Mouse (Mus musculus) CH12.LX (cell line): Measurements from ENCODE around the gene Pde1c. TPM values are rescaled to one million over a fixed set of nuclear protein-coding genes. Genes with fewer than 3 reads are reported as not detected.

Source experiments
- DNase-seq: peaks from one replicate; pipeline ENCODE4 v3.0.0-alpha.2; 2013; ENCODE audit errors: extremely low read depth
- H3K27ac ChIP-seq: 2 replicates; pipeline ENCODE4 v1.5.1; 2012; ENCODE audit warnings: low read depth, mild to moderate bottlenecking, control low read depth, moderate library complexity; ENCODE audit not compliant: insufficient read depth
- H3K27me3 ChIP-seq: replicated peaks from 2 replicates; pipeline ENCODE3; 2012; ENCODE audit warnings: inconsistent platforms
- H3K36me3 ChIP-seq, 2 experiments: replicated peaks in 1 of 2; 2 replicates each; pipeline versions ENCODE3 to v1.6.1; 2012; ENCODE audit warnings: inconsistent platforms in 1 of 2, low read length in 1 of 2, mild to moderate bottlenecking in 1 of 2, mixed read lengths in 1 of 2, moderate library complexity in 1 of 2; ENCODE audit not compliant: control insufficient read depth in 1 of 2, insufficient read depth in 1 of 2
- H3K4me1 ChIP-seq, 2 experiments: 2 replicates each; pipeline ENCODE4 v1.6.1; 2012; ENCODE audit warnings: inconsistent platforms in 1 of 2, moderate library complexity in 1 of 2; ENCODE audit not compliant: insufficient read depth in 2 of 2, control insufficient read depth in 1 of 2
- H3K4me2 ChIP-seq: 2 replicates; pipeline ENCODE4 v1.6.1; 2012; ENCODE audit warnings: low read depth, mild to moderate bottlenecking, control low read depth; ENCODE audit not compliant: poor library complexity, insufficient read depth, severe bottlenecking
- H3K4me3 ChIP-seq, 3 experiments: fragments of 150-350 bp in 1 of 3; sonication (generic) in 1 of 3; replicated peaks in 1 of 3; 2 replicates each; pipeline versions ENCODE3 to v1.5.1; 2011 to 2012; ENCODE audit warnings: low read depth in 2 of 3, low read length in 2 of 3, mild to moderate bottlenecking in 2 of 3, moderate library complexity in 2 of 3, control low read depth in 1 of 3, improper control_type of control experiment in 1 of 3, inconsistent platforms in 1 of 3, mixed read lengths in 1 of 3; ENCODE audit not compliant: poor library complexity in 1 of 3
- H3K79me2 ChIP-seq: replicated peaks from 2 replicates; pipeline ENCODE4 v1.6.1; 2012; ENCODE audit warnings: mild to moderate bottlenecking, moderate library complexity; ENCODE audit not compliant: control insufficient read depth, poor library complexity, insufficient read depth, severe bottlenecking; ENCODE audit errors: extremely low read depth
- H3K9ac ChIP-seq: 2 replicates; pipeline ENCODE4 v1.6.1; 2012; ENCODE audit warnings: low read depth, mild to moderate bottlenecking, control low read depth, moderate library complexity; ENCODE audit not compliant: insufficient read depth
- H3K9me3 ChIP-seq: replicated peaks from 2 replicates; pipeline ENCODE3; 2012; ENCODE audit warnings: low read length, inconsistent platforms, mixed read lengths
- CTCF ChIP-seq, 2 experiments: IDR thresholded peaks in 1 of 2; conservative IDR thresholded peaks in 1 of 2; 2 replicates each; pipeline ENCODE4 v1.5.1; 2011 to 2012; ENCODE audit warnings: low read depth in 2 of 2, low read length in 2 of 2, improper control_type of control experiment in 1 of 2, inconsistent platforms in 1 of 2, mild to moderate bottlenecking in 1 of 2, moderate library complexity in 1 of 2
- E2F4 ChIP-seq: IDR thresholded peaks from 2 replicates; pipeline ENCODE4 v1.6.1; 2011; ENCODE audit warnings: low read depth, low read length, improper control_type of control experiment; ENCODE audit not compliant: insufficient replicate concordance
- ELF1 ChIP-seq: IDR thresholded peaks from 2 replicates; pipeline ENCODE4 v1.6.1; 2014; ENCODE audit warnings: low read depth, mild to moderate bottlenecking, inconsistent platforms, low read length, improper control_type of control experiment
- ETS1 ChIP-seq: conservative IDR thresholded peaks from 2 replicates; pipeline ENCODE4 v1.6.1; 2012; ENCODE audit warnings: low read depth, mild to moderate bottlenecking, inconsistent platforms, low read length, improper control_type of control experiment, moderate library complexity
- KAT2A ChIP-seq: IDR thresholded peaks from 2 replicates; pipeline ENCODE4 v1.6.1; 2012; ENCODE audit warnings: low read length, improper control_type of control experiment, inconsistent platforms; ENCODE audit not compliant: insufficient replicate concordance
- MYC ChIP-seq: IDR thresholded peaks from 2 replicates; pipeline ENCODE4 v1.6.1; 2011; ENCODE audit warnings: low read depth, mild to moderate bottlenecking, improper control_type of control experiment, low read length
- NELFE ChIP-seq: IDR thresholded peaks from 2 replicates; pipeline ENCODE4 v1.6.1; 2011; ENCODE audit warnings: low read depth, low read length, improper control_type of control experiment
- PAX5 ChIP-seq: IDR thresholded peaks from 2 replicates; pipeline ENCODE4 v1.6.1; 2012; ENCODE audit warnings: low read length, inconsistent platforms, mixed read lengths
- RAD21 ChIP-seq: IDR thresholded peaks from 2 replicates; pipeline ENCODE4 v1.6.1; 2011; ENCODE audit warnings: low read depth, mild to moderate bottlenecking, low read length, improper control_type of control experiment, moderate library complexity
- RCOR1 ChIP-seq: conservative IDR thresholded peaks from 2 replicates; pipeline ENCODE4 v1.6.1; 2012; ENCODE audit warnings: low read depth, mild to moderate bottlenecking, inconsistent platforms, low read length, improper control_type of control experiment
- SIN3A ChIP-seq: IDR thresholded peaks from 2 replicates; pipeline ENCODE4 v1.6.1; 2012; ENCODE audit warnings: low read length, improper control_type of control experiment, inconsistent platforms
- TCF12 ChIP-seq: IDR thresholded peaks from 2 replicates; pipeline ENCODE4 v1.6.1; 2014; ENCODE audit warnings: low read depth, mild to moderate bottlenecking, inconsistent platforms, low read length, improper control_type of control experiment
- USF2 ChIP-seq: conservative IDR thresholded peaks from 2 replicates; pipeline ENCODE4 v1.6.1; 2011; ENCODE audit warnings: low read depth, low read length, improper control_type of control experiment
- ZC3H11A ChIP-seq: IDR thresholded peaks from 2 replicates; pipeline ENCODE4 v1.6.1; 2012; ENCODE audit warnings: low read depth, mild to moderate bottlenecking, inconsistent platforms, low read length, improper control_type of control experiment
- ZKSCAN1 ChIP-seq: IDR thresholded peaks from 2 replicates; pipeline ENCODE4 v1.6.1; 2012; ENCODE audit warnings: low read depth, inconsistent platforms, low read length, improper control_type of control experiment, borderline replicate concordance
- ZMIZ1 ChIP-seq: IDR thresholded peaks from 2 replicates; pipeline ENCODE4 v1.6.1; 2012; ENCODE audit warnings: low read depth, mild to moderate bottlenecking, inconsistent platforms, low read length, improper control_type of control experiment
- ZNF384 ChIP-seq: IDR thresholded peaks from 2 replicates; pipeline ENCODE4 v1.6.1; 2012; ENCODE audit warnings: low read depth, low read length, improper control_type of control experiment, inconsistent platforms
- dilution Hi-C: fragments of 300-500 bp; cut with MboI; formaldehyde crosslinking; loops from 2 replicates; pipeline ENCODE4 v1.14.3; 2020; ENCODE audit warnings: low sequenced_read_pairs; ENCODE audit not compliant: extremely low pct_unique_long_range_greater_than_20kb, extremely low pct_ligation_motif_present
- in situ Hi-C: fragments of 300-500 bp; cut with MboI; formaldehyde crosslinking; loops from 3 replicates; pipeline ENCODE4 v1.14.3; 2019; ENCODE audit warnings: low sequenced_read_pairs, low pct_ligation_motif_present, low pct_unique_long_range_greater_than_20kb, mixed read lengths
- polyA plus RNA-seq: library from polyadenylated mRNA; unstranded; fragments of >175 nt; gene quantifications from 2 replicates; pipeline ENCODE4 v1.2.1, GENCODE M21; 2012; ENCODE audit warnings: low read depth; ENCODE audit not compliant: insufficient read length
- total RNA-seq, 2 experiments: library from RNA; depleted of rRNA; stranded (reverse); fragments of 300-350 nt in 1 of 2; fragments of >200 nt in 1 of 2; gene quantifications; 2 replicates each; pipeline ENCODE4 v1.2.3; 2012 to 2014

Gene Pde1c
- total and polyA plus RNA-seq, 3 experiments: 2.3 to 3.8 (median 2.4) TPM

DNA sequence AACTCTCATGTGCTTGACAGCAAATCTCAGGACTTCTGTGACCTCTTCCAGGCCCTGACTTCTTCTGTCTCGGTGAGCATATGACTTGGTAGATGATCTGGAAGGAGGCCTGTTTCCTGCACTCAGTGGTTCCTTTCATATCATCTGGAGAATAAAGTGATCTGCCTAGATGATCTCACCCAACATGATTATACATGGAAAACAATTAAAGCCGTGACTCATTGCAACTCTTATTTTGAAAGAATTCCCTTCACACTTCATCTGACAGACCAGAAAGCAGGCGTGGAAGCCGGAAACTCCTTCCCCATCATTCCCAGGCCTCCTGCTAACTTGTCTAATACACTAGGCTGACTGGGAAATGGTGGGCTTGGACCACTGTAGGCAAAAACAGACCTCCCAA, 152.7 kb downstream of the Pde1c start:
- TF ChIP-seq ZNF384 (no peak), E2F4 (no peak), ZMIZ1 (no peak), PAX5 (no peak), RCOR1 (no peak), SIN3A (no peak), MYC (no peak), ETS1 (no peak), USF2 (no peak), RAD21 (no peak), ZKSCAN1 (no peak), ZC3H11A (no peak), NELFE (no peak), TCF12 (no peak), CTCF (conservative IDR thresholded peaks at IDR 0.05 in 1 of 2, IDR thresholded peaks at IDR 0.05 in 1 of 2; ENCODE audit: low read depth in 2 of 2, low read length in 2 of 2) (no peak)
- TF ChIP-seq, all 38 proteins: peak for 0
- DNase-seq: no peak
- Histone ChIP-seq H3K4me3 (no peak overlapping the region), H3K79me2 (no peaks in the 10 kb centered on the region), H3K4me2 (no peak overlapping the region), H3K4me1 (no peaks in the 10 kb centered on the region), H3K27ac (no peak overlapping the region), H3K27me3 (no peaks in the 10 kb centered on the region), H3K9ac (no peak overlapping the region), H3K36me3 (no peaks in the 10 kb centered on the region), H3K9me3 (no peaks in the 10 kb centered on the region)
- dilution Hi-C loops: no loop called here
- in situ Hi-C loops: no loop called here

- H3K4me3 ChIP-seq: no peak overlapping the region
- H3K27ac ChIP-seq: no peak overlapping the region
- in situ Hi-C loops: no loop called here
- H3K9me3 ChIP-seq: no peaks in the 10 kb centered on the region
- dilution Hi-C loops: no loop called here
- H3K9ac ChIP-seq: no peak overlapping the region
- no peak overlapping the region for H3K4me2 ChIP-seq
- no peak for DNase-seq
- no peaks in the 10 kb centered on the region for H3K79me2 ChIP-seq
- H3K27me3 ChIP-seq: no peaks in the 10 kb centered on the region
- H3K4me1 ChIP-seq: peaks cover 2 to 8% of the 10 kb centered on the region in 2 experiments; a peak in 3 of 4 replicates
- H3K36me3 ChIP-seq: no peaks in the 10 kb centered on the region
- TF ChIP-seq PAX5 (no peak), NELFE (no peak), KAT2A (no peak), CTCF (conservative IDR thresholded peaks at IDR 0.05 in 1 of 2, IDR thresholded peaks at IDR 0.05 in 1 of 2; ENCODE audit: low read depth in 2 of 2, low read length in 2 of 2) (no peak), ELF1 (no peak), RAD21 (no peak)
Measured at GRCm38 (mm10) chr6:56389178-56389577, 179.7 kb downstream of the Pde1c start.
